Mouse (Mus musculus) limb, embryonic 14.5 days (tissue): ENCODE measurements at regions not wholly inside any gene's neighbourhood (a gene's known extent, or its start where the extent isn't known, plus 50 kb on each side); places are given as distances from the start of the nearest gene placed in this dataset.
"Not testable (repeated sequence)": the region's sequence is repeated elsewhere in the genome, so short reads cannot be mapped to it uniquely, and the experiment has no call there.

Experiments used
- ATAC-seq: fragments of 200-750 bp; cut with Nextera tagmentation; 2 replicates; pipeline ENCODE4 v1.8.0; 2017; ENCODE audit warnings: low read depth, moderate number of reproducible peaks, moderate TSS enrichment; ENCODE audit not compliant: low FRiP score
- DNase-seq: peaks from one replicate; pipeline ENCODE4 v3.0.0-alpha.2; 2015; ENCODE audit warnings: low spot score
- H3K27ac ChIP-seq: fragments of 300-500 bp; sonication (generic); replicated peaks from 2 replicates; pipeline ENCODE4 v1.5.1; 2014; ENCODE audit warnings: low read depth, mild to moderate bottlenecking, low read length, moderate library complexity, mixed read lengths
- H3K27me3 ChIP-seq: fragments of 300-500 bp; sonication (generic); 2 replicates; pipeline ENCODE4 v1.6.1; 2014; ENCODE audit warnings: low read length, mixed read lengths; ENCODE audit not compliant: control insufficient read depth, insufficient read depth
- H3K36me3 ChIP-seq: fragments of 300-500 bp; sonication (generic); 2 replicates; pipeline ENCODE4 v1.6.1; 2014; ENCODE audit warnings: mild to moderate bottlenecking, low read length, moderate library complexity, mixed read lengths; ENCODE audit not compliant: control insufficient read depth, insufficient read depth
- H3K4me1 ChIP-seq: fragments of 300-500 bp; sonication (generic); 2 replicates; pipeline ENCODE4 v1.6.1; 2014; ENCODE audit warnings: antibody characterized with exemption, low read length, mixed read lengths; ENCODE audit not compliant: control insufficient read depth, insufficient read depth
- H3K4me2 ChIP-seq: fragments of 300-500 bp; sonication (generic); replicated peaks from 2 replicates; pipeline ENCODE4 v1.6.1; 2014; ENCODE audit warnings: low read depth, mild to moderate bottlenecking, low read length, moderate library complexity; ENCODE audit not compliant: severe bottlenecking
- H3K4me3 ChIP-seq: fragments of 300-500 bp; sonication (generic); replicated peaks from 2 replicates; pipeline ENCODE4 v1.5.1; 2014; ENCODE audit warnings: low read length
- H3K9ac ChIP-seq: fragments of 300-500 bp; sonication (generic); 2 replicates; pipeline ENCODE4 v1.6.1; 2014; ENCODE audit warnings: mild to moderate bottlenecking, low read depth, low read length, moderate library complexity; ENCODE audit not compliant: severe bottlenecking
- H3K9me3 ChIP-seq: fragments of 300-500 bp; sonication (generic); 2 replicates; pipeline ENCODE4 v1.6.1; 2016; ENCODE audit warnings: low read length; ENCODE audit not compliant: control insufficient read depth
- POLR2A ChIP-seq: fragments of 200-500 bp; IDR thresholded peaks from 2 replicates; pipeline ENCODE4 v1.8.0; 2012; ENCODE audit warnings: inconsistent platforms, mild to moderate bottlenecking, moderate library complexity, borderline replicate concordance; ENCODE audit not compliant: insufficient read depth, insufficient read length; ENCODE audit errors: extremely low read depth
- WGBS: fragments of 180-500 bp; shearing (Covaris S2); extraction: QIAGEN DNeasy Blood & Tissue Kit; methylation state at CpG from one replicate; pipeline ENCODE4 v1.1.7; 2014; 5-methylcytosine and 5-hydroxymethylcytosine counted together

DNA sequence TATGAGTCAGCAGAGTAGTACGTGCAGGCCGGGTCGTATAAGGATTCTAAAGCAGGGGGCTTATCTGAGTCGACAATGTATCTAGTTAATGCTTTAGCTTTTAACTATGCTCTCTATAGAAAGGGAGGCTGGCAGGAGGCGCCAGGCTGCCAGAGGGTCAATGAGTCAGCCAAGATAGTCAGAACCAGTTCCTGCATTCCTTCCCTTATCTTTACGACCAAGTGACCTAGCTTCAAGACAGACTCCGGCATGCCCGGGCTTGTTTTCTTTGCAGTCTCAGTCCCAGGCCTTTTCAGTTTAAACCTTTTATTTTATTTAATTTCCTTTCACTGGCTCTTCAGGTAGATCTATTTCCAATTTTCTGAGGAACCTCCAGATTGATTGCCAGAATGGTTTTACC, 374.0 kb upstream of the Nrxn1 start:
- Histone ChIP-seq H3K9me3 (no peaks in the 10 kb centered on the region), H3K4me3 (no peak overlapping the region), H3K4me2 (no peak overlapping the region), H3K27ac (no peak overlapping the region), H3K27me3 (no peaks in the 10 kb centered on the region), H3K4me1 (no peaks in the 10 kb centered on the region), H3K36me3 (no peaks in the 10 kb centered on the region), H3K9ac (no peak overlapping the region)
- DNase-seq (no peak), ATAC-seq (no peak)
- WGBS, result 73% methylated on average over 8 of the region's 8 CpGs
- TF ChIP-seq POLR2A, result no peak

DNA sequence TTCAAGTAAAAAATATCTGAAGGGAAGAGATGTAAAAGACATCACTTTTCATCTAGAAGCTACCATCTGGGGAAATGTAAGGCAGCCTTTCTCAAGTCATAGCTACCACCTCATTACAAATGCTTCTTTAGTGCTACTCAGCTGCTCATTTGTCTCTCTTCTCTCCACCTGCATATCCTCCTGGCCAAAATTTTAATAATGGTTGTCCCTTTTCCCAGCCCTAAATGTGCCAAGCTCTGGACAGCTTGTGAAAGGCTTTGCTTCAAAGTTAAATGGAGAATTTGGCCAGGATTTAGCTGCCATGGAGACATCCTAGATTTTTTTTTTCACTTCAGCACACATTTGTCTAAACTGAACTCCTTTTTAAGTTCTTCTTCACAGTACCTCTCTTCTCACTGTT, 358.8 kb upstream of the Nrxn1 start:
- no peak for ATAC-seq
- H3K9ac ChIP-seq, result no peak overlapping the region
- no peak for DNase-seq
- no peaks in the 10 kb centered on the region for H3K36me3 ChIP-seq
- H3K9me3 ChIP-seq, result no peaks in the 10 kb centered on the region
- no peak overlapping the region for H3K4me3 ChIP-seq
- TF ChIP-seq POLR2A, result no peak
- no peaks in the 10 kb centered on the region for H3K27me3 ChIP-seq
- H3K4me2 ChIP-seq, result no peak overlapping the region
- no peak overlapping the region for H3K27ac ChIP-seq
- H3K4me1 ChIP-seq, result no peaks in the 10 kb centered on the region

DNA sequence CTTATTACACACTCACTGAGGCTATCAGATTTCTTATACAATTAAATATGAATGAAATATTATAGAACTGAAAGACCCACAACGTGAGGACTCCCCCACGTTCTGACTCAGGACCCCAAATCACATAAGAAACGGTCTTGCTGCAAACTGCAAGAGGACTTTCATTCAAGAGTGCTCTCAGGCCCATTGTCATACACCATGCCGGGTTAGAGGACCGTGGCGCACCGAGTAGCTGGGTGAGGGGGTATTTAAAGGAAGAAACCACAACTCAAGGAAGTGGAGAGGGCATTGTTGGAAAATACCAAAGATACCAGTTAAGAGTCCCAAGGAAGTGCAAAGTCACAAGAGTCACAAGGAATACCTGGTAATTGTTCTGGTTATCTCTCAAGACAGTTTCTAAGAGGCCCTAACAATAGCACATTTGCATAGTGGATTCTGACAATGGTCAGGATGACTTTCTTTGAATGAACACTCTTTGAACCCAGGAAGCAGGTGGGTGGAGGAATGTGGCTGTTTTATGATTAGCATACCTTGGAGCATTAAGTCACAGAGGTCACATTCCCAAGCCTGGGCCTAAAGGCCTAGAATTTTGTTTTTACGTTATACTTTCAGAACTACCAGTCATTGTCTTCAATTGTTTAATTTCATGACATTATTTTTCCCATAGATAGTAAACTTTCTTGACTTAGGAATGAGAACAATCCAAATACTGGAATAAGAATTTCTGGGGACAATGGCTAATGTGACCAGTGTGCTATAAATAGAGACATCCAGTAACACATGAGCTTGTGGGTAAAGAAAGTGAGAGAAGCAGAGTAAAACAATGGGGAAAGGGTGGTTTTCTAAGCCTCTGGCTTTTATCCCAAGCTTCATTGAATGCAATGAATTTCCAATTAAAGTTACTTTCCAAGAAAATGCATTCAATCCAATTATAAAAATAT, 339.2 kb upstream of the Nrxn1 start:
- DNase-seq, H3K27me3 ChIP-seq, H3K9ac ChIP-seq, H3K9me3 ChIP-seq, H3K4me2 ChIP-seq, ATAC-seq, H3K36me3 ChIP-seq, H3K4me3 ChIP-seq, H3K4me1 ChIP-seq, H3K27ac ChIP-seq: not testable (repeated sequence)
- 90% methylated on average over 8 of the region's 8 CpGs for WGBS

DNA sequence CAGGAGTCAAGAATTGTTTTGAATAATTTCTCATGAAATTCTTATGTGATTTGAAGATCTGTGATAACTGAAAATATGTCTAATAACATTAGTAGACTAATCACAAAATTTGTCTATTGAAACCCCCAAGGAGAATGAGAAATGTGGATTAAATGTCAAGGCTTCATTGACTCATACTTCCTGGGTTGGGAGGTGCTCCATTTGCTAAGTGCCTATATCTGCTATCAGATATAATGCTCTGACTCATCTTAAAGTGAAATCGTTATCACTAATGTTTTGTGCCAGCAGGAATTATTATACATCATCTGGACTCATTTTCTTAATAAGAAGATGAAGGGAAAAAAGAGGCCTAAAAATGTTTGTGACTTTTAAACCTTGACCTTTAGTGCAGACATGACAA, 337.5 kb upstream of the Nrxn1 start:
- Histone ChIP-seq H3K27ac (no peak overlapping the region), H3K4me2 (no peak overlapping the region), H3K36me3 (no peaks in the 10 kb centered on the region), H3K27me3 (no peaks in the 10 kb centered on the region), H3K9me3 (no peaks in the 10 kb centered on the region), H3K4me1 (no peaks in the 10 kb centered on the region), H3K4me3 (no peak overlapping the region), H3K9ac (no peak overlapping the region)
- DNase-seq (no peak), ATAC-seq (no peak)
- 79% methylated on average over 1 of the region's 1 CpGs for WGBS
- no peak for TF ChIP-seq POLR2A

DNA sequence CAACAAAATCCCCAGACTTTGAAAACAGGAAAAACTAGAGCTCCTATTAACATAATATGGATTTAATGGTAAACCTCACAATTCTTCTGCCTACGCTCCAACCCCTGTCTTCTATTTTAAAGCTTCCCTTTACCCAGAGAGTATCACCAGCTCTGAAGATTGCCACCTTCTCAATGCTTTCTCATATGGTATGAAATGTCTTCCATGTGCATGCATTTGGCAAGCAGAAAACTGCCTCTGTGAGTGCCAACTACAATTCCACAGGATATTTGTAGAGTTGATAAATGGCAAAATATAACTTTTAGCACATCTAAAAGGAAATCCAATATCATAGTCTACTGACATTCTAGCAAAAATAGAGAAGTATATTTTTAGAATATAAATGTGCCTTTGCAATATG, 332.2 kb upstream of the Nrxn1 start:
- Histone ChIP-seq H3K27me3 (no peaks in the 10 kb centered on the region), H3K4me1 (no peaks in the 10 kb centered on the region), H3K9me3 (no peaks in the 10 kb centered on the region), H3K4me2 (no peak overlapping the region), H3K36me3 (no peaks in the 10 kb centered on the region), H3K9ac (no peak overlapping the region), H3K4me3 (no peak overlapping the region), H3K27ac (no peak overlapping the region)
- ATAC-seq (no peak), DNase-seq (no peak)
- 92% methylated on average over 1 of the region's 1 CpGs for WGBS
- TF ChIP-seq POLR2A, result no peak
